In genomic region chr4:72200559-72201409, GRCm38 (mm10) we compare ENCODE assay signal across 7 mouse cellular contexts. TPM values are rescaled to one million over a fixed set of nuclear protein-coding genes. Genes with fewer than 3 reads are reported as not detected.
DNase-seq lines count a peak whose midpoint lies in the region; ATAC-seq lines count a peak whose summit lies in the region.

Gene Tle1 (minus strand): TSS chr4:72200919.

- H3K9me3 ChIP-seq in embryonic facial prominence, embryonic 11.5 days (replicated peaks; ENCODE audit: control insufficient read depth, low read length) = no peaks in the 10 kb centered on the region
- no peaks in the 10 kb centered on the region for H3K9me3 ChIP-seq in limb, embryonic 10.5 days (replicated peaks)
- no peaks in the 10 kb centered on the region for H3K9me3 ChIP-seq in midbrain, embryonic 13.5 days

- H3K27me3 ChIP-seq in embryonic facial prominence, embryonic 11.5 days (ENCODE audit: control insufficient read depth, insufficient read depth, low read length) = no peaks in the 10 kb centered on the region
- no peaks in the 10 kb centered on the region for H3K27me3 ChIP-seq in limb, embryonic 10.5 days (ENCODE audit: low read depth, poor library complexity, severe bottlenecking)
- H3K27me3 ChIP-seq in midbrain, embryonic 13.5 days = peaks cover 15% of the 10 kb centered on the region

- DNase-seq in adrenal gland, postnatal 14 days = peak; percentile 100
- DNase-seq in embryonic facial prominence, embryonic 11.5 days (ENCODE audit: low spot score) = peak; percentile 99
- DNase-seq in kidney, adult 11 months = peak; percentile 100
- peak; percentile 97 for DNase-seq in limb, embryonic 10.5 days (ENCODE audit: low spot score)
- peak; percentile 96 for DNase-seq in spleen, adult 12 weeks (ENCODE audit: low spot score)

- H3K4me3 ChIP-seq in embryonic facial prominence, embryonic 11.5 days (ENCODE audit: low read depth, low read length) = peak within 1 kb of the TSS; percentile 97
- H3K4me3 ChIP-seq in limb, embryonic 10.5 days = peak within 1 kb of the TSS; percentile 90
- peak within 1 kb of the TSS; percentile 73 for H3K4me3 ChIP-seq in midbrain, embryonic 13.5 days (replicated peaks)

- no peaks in the 10 kb centered on the region for H3K4me1 ChIP-seq in embryonic facial prominence, embryonic 11.5 days (ENCODE audit: control insufficient read depth, insufficient read depth, low read length)
- peaks cover 56% of the 10 kb centered on the region for H3K4me1 ChIP-seq in limb, embryonic 10.5 days
- H3K4me1 ChIP-seq in midbrain, embryonic 13.5 days (replicated peaks) = peaks cover 51% of the 10 kb centered on the region

- H3K27ac ChIP-seq in embryonic facial prominence, embryonic 11.5 days (replicated peaks; ENCODE audit: low read depth, low read length) = peak within 1 kb of the TSS; percentile 95
- peak within 1 kb of the TSS; percentile 95 for H3K27ac ChIP-seq in limb, embryonic 10.5 days
- peak within 1 kb of the TSS; percentile 93 for H3K27ac ChIP-seq in midbrain, embryonic 13.5 days

- no peaks in the 10 kb centered on the region for H3K36me3 ChIP-seq in embryonic facial prominence, embryonic 11.5 days (replicated peaks; ENCODE audit: control insufficient read depth, insufficient read depth, low read depth, low read length)
- peaks cover 8% of the 10 kb centered on the region; the same call in 1 of the 2 replicates for H3K36me3 ChIP-seq in limb, embryonic 10.5 days
- H3K36me3 ChIP-seq in midbrain, embryonic 13.5 days = no peaks in the 10 kb centered on the region

- WGBS in embryonic facial prominence, embryonic 11.5 days = under 1% methylated on average over 97 of the region's 107 CpGs
- WGBS in limb, embryonic 10.5 days = under 1% methylated on average over 107 of the region's 107 CpGs
- under 1% methylated on average over 107 of the region's 107 CpGs for WGBS in midbrain, embryonic 13.5 days

- peak within 1 kb of the TSS; percentile 93 for H3K9ac ChIP-seq in embryonic facial prominence, embryonic 11.5 days (replicated peaks; ENCODE audit: low read length)
- peak within 1 kb of the TSS; percentile 94 for H3K9ac ChIP-seq in midbrain, embryonic 13.5 days (replicated peaks)

- H3K4me2 ChIP-seq in embryonic facial prominence, embryonic 11.5 days (ENCODE audit: low read depth, low read length) = peak within 1 kb of the TSS; percentile 67
- peak within 1 kb of the TSS; percentile 76 for H3K4me2 ChIP-seq in midbrain, embryonic 13.5 days (replicated peaks)

- peak; percentile 96 for ATAC-seq in embryonic facial prominence, embryonic 11.5 days (replicated peaks; ENCODE audit: insufficient number of reproducible peaks, low FRiP score, low TSS enrichment, low read depth)
- peak; percentile 74 for ATAC-seq in granulocyte monocyte progenitor cell, adult 5-6 weeks (replicated peaks; ENCODE audit: poor library complexity, severe bottlenecking)
- peak; percentile 97 for ATAC-seq in midbrain, embryonic 13.5 days

RNA-seq across cellular contexts. Expression of gene Tle1, which starts in this region (rescaled TPM):
- 45.7 and 47.0 TPM in 2 replicates for total RNA-seq in adrenal gland, postnatal 14 days (2021)
- polyA plus RNA-seq in embryonic facial prominence, embryonic 11.5 days (2014; fragmentation: Nextera tagmentation; extraction: Ambion mirVana) = 40.1 and 40.9 TPM in 2 replicates
- 7.3 and 8.4 TPM in 2 replicates for total RNA-seq in granulocyte monocyte progenitor cell, adult 5-6 weeks (2014; fragmentation: Nextera tagmentation)
- total RNA-seq in granulocyte monocyte progenitor cell, adult 5-6 weeks (2017) = 7.5 and 8.4 TPM in 2 replicates
- 25.0 and 29.0 TPM in 2 replicates for polyA plus RNA-seq in limb, embryonic 10.5 days (2016; fragmentation: Nextera tagmentation; extraction: Ambion mirVana)
- 39.2 and 45.9 TPM in 2 replicates for polyA plus RNA-seq in midbrain, embryonic 13.5 days (2015; fragmentation: Nextera tagmentation; extraction: Ambion mirVana)

Comparison
In these comparisons a context has a peak if more than half of its experiments do, and no peak if none do; other contexts are left out.
1. Peak in every context shown above with its lines: DNase-seq, ATAC-seq, H3K4me3 ChIP-seq and H3K27ac ChIP-seq.